Mouse (Mus musculus): Measurements from ENCODE around the gene Sh3rf1. TPM values are rescaled to one million over a fixed set of nuclear protein-coding genes. Genes with fewer than 3 reads are reported as not detected.

Sh3rf1 gene
- total RNA-seq, 2 experiments from 2014 or later, result 63.3 to 67.5 TPM

DNA sequence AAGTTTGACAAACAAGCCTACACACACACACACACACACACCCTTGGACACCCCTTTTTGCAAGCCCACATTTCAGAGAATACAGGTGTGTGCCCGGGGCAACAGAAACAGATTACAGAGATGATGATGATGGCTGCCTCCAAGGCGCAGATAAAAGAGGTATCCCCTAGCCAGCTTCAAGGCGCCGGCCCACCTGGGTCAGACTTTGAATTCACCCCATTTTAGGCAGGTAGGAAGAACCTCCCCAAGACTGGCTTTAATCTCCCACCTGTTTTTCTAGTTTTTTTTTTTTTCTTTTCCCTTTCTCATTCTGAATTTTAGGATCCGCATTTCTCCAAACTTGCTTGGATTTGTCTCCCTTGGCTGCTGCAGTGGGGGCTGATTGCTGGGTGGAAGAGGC is 389 bp upstream of the Sh3rf1 start:
- DNase-seq, result no peak

GRCm38 (mm10) chr8:61224380-61225092 is 864 bp downstream of the Sh3rf1 start:
- peak in 1 of 2 experiments; percentile 62 for DNase-seq

DNA sequence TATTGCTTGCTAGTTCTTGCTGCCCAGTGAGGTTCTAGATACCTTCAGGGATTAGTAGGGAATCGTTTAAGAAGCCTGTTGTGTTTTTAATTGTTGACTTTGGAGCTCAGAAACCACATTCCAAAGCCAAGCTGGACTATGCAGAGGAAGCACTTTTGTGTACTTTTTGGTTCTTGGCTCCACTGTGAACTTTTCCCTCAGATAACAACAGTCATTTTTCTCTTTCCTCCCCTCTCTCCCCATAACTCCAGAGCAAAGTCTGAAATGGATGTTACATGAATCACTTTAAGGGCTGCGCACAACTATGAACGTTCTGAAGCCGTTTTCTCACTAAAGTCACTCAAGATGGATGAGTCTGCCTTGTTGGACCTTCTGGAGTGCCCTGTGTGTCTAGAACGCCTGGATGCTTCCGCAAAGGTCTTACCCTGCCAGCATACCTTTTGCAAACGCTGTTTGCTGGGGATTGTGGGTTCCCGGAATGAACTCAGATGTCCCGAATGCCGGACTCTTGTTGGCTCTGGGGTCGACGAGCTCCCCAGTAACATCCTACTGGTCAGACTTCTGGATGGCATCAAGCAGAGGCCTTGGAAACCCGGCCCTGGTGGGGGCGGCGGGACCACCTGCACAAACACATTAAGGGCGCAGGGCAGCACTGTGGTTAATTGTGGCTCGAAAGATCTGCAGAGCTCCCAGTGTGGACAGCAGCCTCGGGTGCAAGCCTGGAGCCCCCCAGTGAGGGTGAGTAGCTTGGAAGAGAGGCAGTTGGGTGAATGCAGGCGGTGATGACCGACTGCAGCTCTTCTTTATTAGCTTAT is 2.1 kb downstream of the Sh3rf1 start:
- no peak for DNase-seq

DNA sequence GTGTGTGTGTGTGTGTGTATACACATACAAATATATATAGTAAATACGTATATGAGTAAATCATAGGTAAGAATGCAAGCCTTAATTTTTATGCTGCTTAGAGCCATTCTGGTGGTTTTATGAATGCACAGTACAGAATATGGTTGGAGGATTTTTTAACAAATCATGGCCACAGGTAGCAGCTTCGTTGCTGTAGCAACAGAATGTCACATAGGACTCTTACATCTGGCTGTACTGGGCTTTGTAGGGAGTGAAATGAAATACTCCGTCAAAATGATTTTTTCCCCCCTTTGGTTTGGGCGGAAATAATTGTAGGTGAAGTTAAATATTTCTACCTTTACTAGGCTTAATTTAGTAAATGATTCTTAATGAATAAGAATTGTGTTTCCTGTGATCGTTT is 3.0 kb downstream of the Sh3rf1 start:
- no peak for DNase-seq

- no peak for DNase-seq
Observed at GRCm38 (mm10) chr8:61228678-61229077, 5.0 kb downstream of the Sh3rf1 start.

- DNase-seq, result no peak
Observed at GRCm38 (mm10) chr8:61229511-61230195, 6.0 kb downstream of the Sh3rf1 start.

DNA sequence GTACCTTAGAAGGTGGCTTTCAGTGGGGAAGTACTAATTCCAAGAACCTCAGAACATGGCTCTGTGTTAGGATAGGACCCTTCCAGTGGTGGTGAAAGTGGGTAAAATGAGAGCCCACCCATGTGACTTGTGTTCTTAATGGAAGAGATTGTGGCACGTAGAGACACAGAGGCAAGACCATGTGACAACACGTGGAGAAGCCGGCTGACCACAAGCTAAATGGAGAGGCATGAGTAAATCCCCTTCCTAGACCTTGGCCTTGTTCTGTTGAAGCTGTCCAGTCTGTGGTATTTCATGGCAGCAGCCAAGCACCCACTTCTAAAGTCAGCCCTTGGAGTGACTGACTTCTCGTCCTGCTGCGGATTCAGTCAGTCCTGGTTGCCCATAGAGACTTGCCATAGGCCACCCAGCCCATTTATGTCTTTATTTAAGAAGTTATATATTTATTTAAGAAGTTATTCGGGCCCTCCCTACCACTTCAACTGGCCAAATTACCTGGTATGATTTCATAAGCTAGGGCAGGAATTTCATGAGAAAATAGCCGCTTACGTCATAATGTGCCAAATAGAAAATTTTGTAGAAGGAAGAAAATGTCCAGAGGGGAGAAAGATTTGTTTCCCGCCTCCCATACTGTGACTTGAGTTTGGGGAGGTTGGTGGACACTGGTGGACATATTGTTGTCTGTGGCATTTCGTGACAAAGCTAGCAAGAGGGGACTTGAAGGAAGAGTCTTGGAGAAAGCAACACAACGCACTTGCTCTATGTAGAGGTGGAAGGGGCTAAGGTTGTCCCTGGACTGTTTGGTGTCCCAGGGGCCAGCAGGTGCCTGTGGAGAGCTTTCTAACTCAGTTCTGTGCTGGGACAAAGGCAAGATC is 7.4 kb downstream of the Sh3rf1 start:
- DNase-seq, result no peak

DNA sequence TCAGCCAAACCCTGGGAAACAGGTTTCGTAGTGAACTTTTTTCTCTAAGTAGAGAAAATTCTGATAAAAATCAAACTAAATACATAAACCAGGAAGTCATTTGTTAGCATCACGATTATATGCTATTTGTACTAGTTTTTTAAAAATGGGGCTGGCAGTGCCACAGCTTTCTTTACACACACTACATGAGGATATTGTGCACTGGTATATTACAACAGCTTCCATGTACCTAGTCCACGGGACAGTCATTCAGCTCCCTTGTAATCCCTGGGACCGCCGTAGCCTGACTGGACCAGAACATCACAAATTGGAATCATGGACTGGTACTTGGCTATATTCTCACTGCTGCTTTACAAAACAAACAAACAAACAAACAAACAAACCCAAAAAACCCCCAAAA is 11.8 kb downstream of the Sh3rf1 start:
- no peak for DNase-seq

- DNase-seq, result peak in 1 of 2 experiments; percentile 29
Observed at GRCm38 (mm10) chr8:61236506-61237268, 13.0 kb downstream of the Sh3rf1 start.

- DNase-seq, result no peak
Observed at GRCm38 (mm10) chr8:61239576-61239975, 15.9 kb downstream of the Sh3rf1 start.

DNA sequence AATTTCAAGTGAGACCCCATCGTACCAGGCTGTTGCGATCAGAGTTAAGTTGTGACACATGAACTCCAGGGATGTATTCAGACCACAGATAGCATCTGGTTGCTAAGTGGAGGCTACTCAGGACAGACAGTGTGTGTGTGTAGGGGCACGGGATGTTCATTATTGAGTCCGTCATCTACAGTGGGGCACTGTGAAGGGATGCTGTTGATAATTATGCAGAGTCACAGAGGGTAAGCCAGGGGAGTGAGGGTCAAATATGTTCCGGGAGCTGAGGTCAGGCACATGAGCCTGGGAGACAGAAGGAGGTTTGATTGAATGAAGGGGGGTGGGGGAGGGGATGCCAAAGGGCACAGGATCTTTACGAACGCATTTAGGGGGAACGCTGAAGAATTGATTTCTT is 17.6 kb downstream of the Sh3rf1 start:
- DNase-seq, result no peak

DNA sequence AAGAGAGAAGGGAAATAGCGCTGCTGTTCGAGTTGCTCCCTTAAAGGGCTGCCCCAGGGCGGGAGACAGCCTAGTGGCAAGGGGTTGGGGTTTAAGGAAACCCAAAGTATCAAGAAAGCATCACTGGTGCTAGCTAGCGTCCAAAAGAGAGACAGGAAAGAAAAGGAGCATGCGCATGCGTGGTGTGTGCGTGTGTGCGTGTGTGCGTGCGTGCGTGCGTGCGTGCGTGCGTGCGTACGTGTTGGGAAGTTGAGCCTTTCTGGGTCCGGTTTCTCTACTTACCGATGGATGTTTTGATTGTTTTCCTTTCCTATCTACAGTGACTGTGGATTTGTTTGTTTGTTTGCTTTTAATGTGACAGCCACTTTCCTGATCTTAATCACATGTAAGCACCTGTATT is 19.2 kb downstream of the Sh3rf1 start:
- no peak for DNase-seq

DNA sequence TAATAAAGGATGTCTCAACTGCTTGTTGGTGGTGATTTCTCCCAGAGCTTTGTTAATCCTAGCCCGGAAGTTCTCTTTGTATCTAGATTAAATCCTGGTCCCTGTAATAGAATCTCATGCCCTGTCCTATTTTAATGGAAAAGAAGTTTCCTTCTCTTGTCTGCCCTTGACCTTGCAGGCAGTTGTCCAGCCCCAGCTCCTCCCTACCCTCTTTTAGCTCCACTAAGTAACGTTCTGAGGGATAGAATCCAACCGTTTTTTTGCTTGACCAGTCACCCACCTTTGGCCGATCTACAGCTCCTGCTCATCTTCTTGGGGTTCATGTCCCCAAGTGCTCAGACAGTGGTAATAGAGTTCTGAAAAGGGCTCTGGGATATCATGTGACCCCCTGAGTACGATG is 19.8 kb downstream of the Sh3rf1 start:
- no peak for DNase-seq

DNA sequence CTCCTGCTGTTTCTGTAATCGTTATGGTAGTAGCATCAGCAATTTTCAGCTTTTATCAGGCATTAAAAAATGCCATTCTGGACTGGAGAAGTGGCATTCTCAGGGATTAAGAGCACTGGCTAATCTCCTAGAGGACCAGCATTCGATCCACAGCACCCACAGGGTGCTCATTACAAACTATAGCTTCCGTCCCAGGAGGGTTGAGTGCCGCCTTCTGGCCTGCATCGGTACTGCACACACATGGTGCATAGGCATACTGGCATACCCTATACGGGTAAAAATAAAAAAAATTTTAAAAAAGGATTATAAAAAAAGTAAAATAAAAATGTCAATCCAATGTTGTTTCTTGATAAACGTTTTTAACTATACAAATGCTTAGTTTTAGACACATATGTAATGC is 20.5 kb downstream of the Sh3rf1 start:
- no peak for DNase-seq

GRCm38 (mm10) chr8:61247270-61248025 is 23.8 kb downstream of the Sh3rf1 start:
- DNase-seq, result no peak

GRCm38 (mm10) chr8:61249511-61249910 is 25.8 kb downstream of the Sh3rf1 start:
- no peak for DNase-seq

DNA sequence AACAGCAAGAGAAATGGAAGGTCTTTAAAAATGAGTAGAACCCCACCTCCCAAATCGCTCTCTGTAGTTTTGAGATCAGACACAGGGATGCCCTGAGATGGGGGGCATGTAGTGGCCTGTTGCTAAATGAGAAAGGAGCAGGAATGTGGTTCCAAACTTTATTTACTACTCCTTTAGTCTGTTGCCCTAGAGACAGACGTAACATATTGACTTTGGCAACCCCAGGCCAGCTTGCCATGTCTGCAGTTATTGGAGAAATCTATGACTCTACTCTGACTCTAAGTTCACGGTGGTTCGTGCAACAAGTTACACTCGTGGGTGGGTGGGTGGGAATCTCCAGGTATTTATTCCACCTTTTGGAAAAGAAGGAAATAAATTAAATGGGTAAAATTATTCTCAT is 30.5 kb downstream of the Sh3rf1 start:
- no peak for DNase-seq

- peak; percentile 60 to 70 for DNase-seq
Observed at GRCm38 (mm10) chr8:61258828-61259227, 35.2 kb downstream of the Sh3rf1 start.

GRCm38 (mm10) chr8:61259526-61259925 is 35.9 kb downstream of the Sh3rf1 start:
- DNase-seq, result peak; percentile 67 to 68

DNA sequence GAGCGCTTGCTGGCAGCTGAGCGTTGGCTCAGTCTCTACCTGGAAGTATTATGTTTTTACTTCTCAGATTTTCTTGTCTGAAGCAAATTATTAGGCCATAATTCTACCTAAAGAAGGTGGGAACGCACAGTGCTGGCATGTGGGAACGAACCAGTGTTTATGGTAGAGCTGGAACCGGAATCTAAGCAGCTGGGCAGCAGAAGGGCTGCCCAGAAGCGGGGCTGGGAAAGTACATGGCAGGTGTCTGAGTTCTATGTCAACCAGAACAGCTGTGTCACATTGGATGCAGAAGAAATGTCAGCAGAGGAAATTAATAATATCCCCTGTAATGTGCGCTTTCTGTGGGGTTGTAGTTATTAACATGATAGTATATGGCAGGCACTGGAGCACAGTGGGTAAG is 36.9 kb downstream of the Sh3rf1 start:
- no peak for DNase-seq

DNA sequence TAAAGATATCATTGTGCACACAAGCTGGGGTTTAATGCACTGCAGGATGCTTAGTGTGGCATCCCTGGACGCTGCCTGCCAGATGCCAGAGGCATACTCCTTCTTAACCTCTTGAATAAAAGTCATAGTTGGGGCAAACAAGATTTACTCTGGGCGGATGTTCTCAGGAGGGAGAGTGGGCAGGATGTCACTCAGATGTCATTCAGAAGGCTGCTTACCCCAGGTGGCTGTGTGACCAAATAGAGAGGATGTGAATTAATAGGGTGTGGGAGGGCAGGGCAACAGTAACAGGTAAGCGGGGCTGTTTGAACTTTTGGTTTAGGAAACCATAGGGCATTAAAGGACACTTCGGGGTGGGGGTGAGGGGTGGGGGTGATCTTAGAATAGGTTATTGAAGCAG is 37.7 kb downstream of the Sh3rf1 start:
- no peak for DNase-seq

Data from layer of hippocampus, postnatal 36 days (tissue).